Mouse (Mus musculus) testis, adult 2 months (tissue): ENCODE data around the gene Hcfc1.

Source experiments
- CTCF ChIP-seq: fragments of 200-500 bp; IDR thresholded peaks from 2 replicates; pipeline ENCODE4 v1.5.1; 2012; ENCODE audit warnings: low read depth, mild to moderate bottlenecking, inconsistent platforms, low read length, moderate library complexity; ENCODE audit not compliant: control insufficient read depth, insufficient read depth, insufficient replicate concordance
- POLR2A ChIP-seq: fragments of 200-500 bp; IDR thresholded peaks from 2 replicates; pipeline ENCODE4 v1.6.1; 2012; ENCODE audit warnings: low read depth, mild to moderate bottlenecking, inconsistent platforms, low read length, moderate library complexity; ENCODE audit not compliant: control insufficient read depth

GRCm38 (mm10) chrX:73977783-73978182, 11.6 kb upstream of the Hcfc1 start:
- no peak for TF ChIP-seq CTCF
- TF ChIP-seq POLR2A = no peak
